Mouse (Mus musculus): ENCODE measurements around the gene Cdc20.
A peak's percentile ranks its signal among the peaks of the same experiment; 100 is the strongest.

Gene Cdc20

DNA sequence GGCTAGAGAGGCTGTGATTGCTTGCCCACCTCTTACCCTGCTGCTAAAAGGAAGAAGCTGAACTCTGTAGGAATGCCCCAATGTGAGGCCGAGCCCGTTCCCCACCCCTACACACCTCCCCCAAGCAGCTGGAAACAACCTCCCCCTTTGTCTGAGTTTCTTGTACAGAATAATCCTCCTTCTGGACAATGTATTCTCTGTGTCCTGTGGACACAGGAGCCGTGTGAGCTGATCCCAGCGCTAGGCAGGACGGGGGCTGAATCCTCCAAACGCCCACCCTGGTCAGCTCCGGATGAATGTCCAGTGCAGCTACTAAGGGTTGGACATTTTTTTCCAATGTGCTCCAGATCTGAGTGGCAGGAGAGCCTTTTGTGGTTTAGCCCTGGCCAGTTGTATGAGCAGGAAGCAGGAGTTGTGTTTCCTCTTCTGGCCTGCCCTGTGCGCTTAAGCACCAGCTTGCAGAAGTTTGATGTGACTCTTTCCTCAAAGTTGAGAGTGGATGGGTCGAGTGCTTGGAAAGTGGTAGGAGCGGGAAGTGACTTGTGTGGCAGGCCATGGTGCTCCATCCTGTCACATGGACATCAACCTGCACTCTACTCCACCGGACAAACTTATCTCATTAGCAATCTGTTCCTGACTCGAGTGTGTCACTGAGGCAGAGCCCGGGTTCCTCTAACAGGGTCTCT, 19.9 kb downstream of the Cdc20 start:
- no peak for DNase-seq (ENCODE audit: low read depth, low spot score)

GRCm38 (mm10) chr4:118416329-118416728, 20.8 kb downstream of the Cdc20 start:
- no peak for DNase-seq (ENCODE audit: low read depth, low spot score)

DNA sequence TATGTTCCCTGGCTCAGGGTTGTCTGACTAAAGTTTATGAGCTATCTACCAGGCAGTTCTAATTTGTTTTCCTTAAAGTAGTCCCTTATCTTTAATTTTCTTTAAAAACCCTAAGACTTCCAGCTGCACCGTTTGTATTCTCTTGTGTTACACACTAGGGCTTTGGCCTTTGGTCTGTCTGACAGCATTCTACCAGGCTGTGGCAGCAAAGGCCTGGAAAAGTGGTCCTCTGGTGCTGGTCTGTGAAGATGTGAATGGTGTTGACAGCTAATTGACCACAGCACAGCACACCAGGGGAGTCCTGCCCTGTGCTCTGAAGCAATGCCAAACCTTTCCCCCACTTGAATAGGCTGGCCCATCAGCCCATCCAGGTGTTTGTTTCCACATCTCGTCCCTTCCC, 21.4 kb downstream of the Cdc20 start:
- DNase-seq (ENCODE audit: low read depth, low spot score): no peak

GRCm38 (mm10) chr4:118413553-118413952, 23.6 kb downstream of the Cdc20 start:
- no peak for DNase-seq (ENCODE audit: low read depth, low spot score)

GRCm38 (mm10) chr4:118410871-118411270, 26.3 kb downstream of the Cdc20 start:
- no peak for DNase-seq (ENCODE audit: low read depth, low spot score)

- DNase-seq (ENCODE audit: low read depth, low spot score): peak; percentile 95
Measured at GRCm38 (mm10) chr4:118409142-118409900, 27.8 kb downstream of the Cdc20 start, which contains the start of the genes Szt2 and Med8. TSS of gene Szt2 (minus strand) at chr4:118409273. TSS of gene Med8 (plus strand) at chr4:118409337.

DNA sequence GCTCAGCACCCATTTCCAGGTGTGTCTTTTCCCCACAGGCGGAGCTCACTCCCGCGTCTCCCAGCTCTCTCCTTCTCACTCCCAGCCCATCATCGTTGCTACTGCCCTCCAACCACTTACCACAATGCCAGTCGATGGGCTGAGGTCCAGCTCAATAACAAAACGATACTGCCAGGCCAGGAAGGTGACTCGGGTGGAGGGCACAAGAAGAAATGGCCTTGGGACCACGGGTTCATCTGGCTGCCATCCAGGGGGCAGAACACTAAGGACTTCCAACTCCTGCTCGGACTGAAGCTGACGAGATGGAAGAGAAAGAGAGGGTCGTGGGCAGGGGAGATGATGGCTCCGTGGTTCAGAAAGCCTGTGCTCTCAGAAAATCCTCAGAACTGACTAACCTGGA, 34.5 kb downstream of the Cdc20 start:
- DNase-seq (ENCODE audit: low read depth, low spot score): no peak

DNA sequence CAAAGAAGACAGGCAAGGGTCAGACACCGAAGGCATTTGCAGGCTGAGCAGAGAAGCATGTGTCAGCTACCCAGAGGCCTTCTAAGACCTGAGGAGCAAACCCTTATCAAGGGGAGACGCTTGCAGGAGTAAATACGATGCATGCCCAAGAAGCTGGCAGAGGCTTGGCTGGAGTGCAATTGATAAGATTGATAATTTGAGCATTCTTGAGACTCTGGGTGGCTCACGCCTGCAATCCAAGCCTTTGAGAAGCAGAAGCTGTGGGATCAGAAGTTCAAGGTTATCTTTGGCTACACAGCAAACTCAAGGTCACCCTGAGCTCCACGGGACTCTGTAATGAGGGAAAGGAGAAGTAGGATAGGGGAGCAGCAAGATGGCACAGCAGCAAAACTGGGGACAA, 35.2 kb downstream of the Cdc20 start:
- no peak for DNase-seq (ENCODE audit: low read depth, low spot score)

DNA sequence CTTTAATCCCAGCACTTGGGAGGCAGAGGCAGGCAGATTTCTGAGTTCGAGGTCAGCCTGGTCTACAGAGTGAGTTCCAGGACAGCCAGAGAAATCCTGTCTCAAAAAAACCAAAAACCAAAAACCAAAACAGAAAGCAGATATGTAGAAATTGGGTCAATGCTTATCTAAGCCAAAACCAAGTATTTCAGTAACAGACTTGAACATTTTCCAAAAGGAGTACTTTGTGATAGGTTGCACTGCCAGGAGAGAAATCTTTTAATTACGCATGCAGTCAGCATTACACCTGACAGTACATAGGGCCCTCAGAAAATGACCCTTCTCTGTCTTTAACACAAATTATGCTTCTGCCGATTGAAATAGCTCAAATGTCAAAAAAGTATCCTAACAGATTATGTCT, 35.7 kb downstream of the Cdc20 start:
- no peak for DNase-seq (ENCODE audit: low read depth, low spot score)

- DNase-seq (ENCODE audit: low read depth, low spot score): no peak
Measured at GRCm38 (mm10) chr4:118398400-118398799, 38.8 kb downstream of the Cdc20 start.

DNA sequence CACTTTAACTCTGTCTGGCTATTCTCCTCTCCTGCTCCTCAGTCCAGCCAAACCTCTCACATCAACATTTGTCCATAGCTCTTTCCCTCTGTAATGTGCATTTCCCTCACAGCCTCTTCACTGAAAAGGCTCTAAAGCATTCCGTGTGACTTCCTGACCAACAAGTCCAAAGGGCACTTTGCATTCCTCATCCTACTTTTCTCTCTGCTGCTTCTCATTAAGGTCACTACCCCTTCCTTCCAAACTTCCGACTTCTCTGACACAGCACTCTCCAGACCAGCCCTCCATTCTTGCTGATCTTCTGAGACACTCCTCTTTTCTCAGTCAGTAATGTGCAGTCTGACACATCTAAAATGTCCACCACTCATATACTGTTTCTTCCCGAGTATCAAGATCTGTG, 40.7 kb downstream of the Cdc20 start:
- DNase-seq (ENCODE audit: low read depth, low spot score): no peak

DNA sequence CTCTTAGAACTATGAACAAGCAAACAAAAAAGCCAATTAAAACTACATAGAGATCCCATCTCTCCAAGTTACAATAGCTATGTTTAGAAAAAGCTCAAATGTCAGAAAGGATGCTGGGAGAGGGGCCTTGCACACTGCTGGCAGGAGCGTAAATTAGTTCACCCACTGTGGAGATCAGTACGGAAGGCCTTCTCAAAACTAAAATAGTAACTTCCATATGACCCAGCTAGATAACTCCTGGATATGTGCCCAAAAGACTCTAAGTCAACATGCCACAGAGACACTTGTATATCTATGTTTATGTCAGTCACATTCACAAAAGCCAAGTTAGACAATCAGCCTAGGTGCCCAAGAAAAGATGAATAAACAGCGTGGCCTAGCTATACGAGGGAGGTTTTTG, 41.9 kb downstream of the Cdc20 start:
- no peak for DNase-seq (ENCODE audit: low read depth, low spot score)

- no peak for DNase-seq (ENCODE audit: low read depth, low spot score)
Measured at GRCm38 (mm10) chr4:118394505-118394904, 42.6 kb downstream of the Cdc20 start.

- no peak for DNase-seq (ENCODE audit: low read depth, low spot score)
Measured at GRCm38 (mm10) chr4:118390146-118390545, 47.0 kb downstream of the Cdc20 start.

DNA sequence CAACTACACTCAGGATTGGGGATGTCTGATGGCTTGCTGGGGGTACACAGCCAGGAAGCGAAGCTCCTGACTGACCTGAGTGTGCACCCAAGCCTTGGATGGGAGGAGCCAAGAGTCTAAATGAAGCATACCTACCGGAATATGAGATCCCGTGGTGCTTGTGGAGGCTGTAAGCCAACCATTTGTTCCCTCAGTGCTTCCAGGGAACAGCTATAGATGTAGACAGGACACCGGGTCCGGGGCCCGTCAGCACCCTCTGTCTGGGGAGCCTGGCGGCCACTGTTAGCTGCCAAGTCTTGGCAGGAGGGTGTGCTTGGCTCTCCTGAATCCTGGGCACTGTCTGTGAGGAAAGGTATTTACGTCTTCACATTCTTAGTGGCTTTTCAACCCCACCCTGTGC, 49.8 kb downstream of the Cdc20 start:
- no peak for DNase-seq (ENCODE audit: low read depth, low spot score)

GRCm38 (mm10) chr4:118383271-118383670, 53.9 kb downstream of the Cdc20 start:
- DNase-seq (ENCODE audit: low read depth, low spot score): no peak

Measured in CD4-positive helper T cell, adult 2 months (primary cell).